Mouse (Mus musculus) hindbrain, embryonic 11.5 days (tissue): ENCODE data around the gene Rusc2. TPM values are rescaled to one million over a fixed set of nuclear protein-coding genes. Genes with fewer than 3 reads are reported as not detected.

Experiments used
- ATAC-seq: fragments of 200-750 bp; cut with Nextera tagmentation; 2 replicates; pipeline ENCODE4 v1.8.0; 2017; ENCODE audit warnings: mild to moderate bottlenecking, moderate TSS enrichment, moderate library complexity; ENCODE audit not compliant: low FRiP score
- DNase-seq: peaks from one replicate; pipeline ENCODE4 v3.0.0-alpha.2; 2015; ENCODE audit warnings: low spot score
- H3K27ac ChIP-seq: fragments of 300-500 bp; sonication (generic); 2 replicates; pipeline ENCODE4 v1.5.1; 2014; ENCODE audit warnings: mild to moderate bottlenecking, low read depth, low read length
- H3K27me3 ChIP-seq: fragments of 300-500 bp; sonication (generic); 2 replicates; pipeline ENCODE4 v1.6.1; 2014; ENCODE audit warnings: mild to moderate bottlenecking, low read length, moderate library complexity, mixed read lengths; ENCODE audit not compliant: control insufficient read depth, insufficient read depth
- H3K36me3 ChIP-seq: fragments of 300-500 bp; sonication (generic); 2 replicates; pipeline ENCODE4 v1.6.1; 2014; ENCODE audit warnings: mild to moderate bottlenecking, low read length, moderate library complexity, mixed read lengths; ENCODE audit not compliant: control insufficient read depth, insufficient read depth
- H3K4me1 ChIP-seq: fragments of 300-500 bp; sonication (generic); replicated peaks from 2 replicates; pipeline ENCODE4 v1.6.1; 2014; ENCODE audit warnings: low read length, mixed read lengths; ENCODE audit not compliant: control insufficient read depth, insufficient read depth
- H3K4me2 ChIP-seq: fragments of 300-500 bp; sonication (generic); replicated peaks from 2 replicates; pipeline ENCODE4 v1.6.1; 2014; ENCODE audit warnings: mild to moderate bottlenecking, low read depth, low read length
- H3K4me3 ChIP-seq: fragments of 300-500 bp; sonication (generic); 2 replicates; pipeline ENCODE4 v1.5.1; 2014; ENCODE audit warnings: low read depth, low read length
- H3K9ac ChIP-seq: fragments of 300-500 bp; sonication (generic); 2 replicates; pipeline ENCODE4 v1.6.1; 2014; ENCODE audit warnings: low read depth, low read length
- H3K9me3 ChIP-seq: fragments of 300-500 bp; sonication (generic); 2 replicates; pipeline ENCODE4 v1.6.1; 2016; ENCODE audit warnings: low read length; ENCODE audit not compliant: control insufficient read depth
- WGBS: fragments of 180-500 bp; shearing (Covaris S2); extraction: QIAGEN DNeasy Blood & Tissue Kit; methylation state at CpG from one replicate; pipeline ENCODE4 v1.1.7; 2014; 5-methylcytosine and 5-hydroxymethylcytosine counted together
- polyA plus RNA-seq: library from polyadenylated mRNA; unstranded; fragments of >200 nt; fragmentation: Nextera tagmentation; extraction: Ambion mirVana; gene quantifications from 2 replicates; pipeline ENCODE4 v1.2.1, GENCODE M21; 2014

Rusc2 gene
- polyA plus RNA-seq, 1 experiment from 2014 or later, result 19.1 TPM

DNA sequence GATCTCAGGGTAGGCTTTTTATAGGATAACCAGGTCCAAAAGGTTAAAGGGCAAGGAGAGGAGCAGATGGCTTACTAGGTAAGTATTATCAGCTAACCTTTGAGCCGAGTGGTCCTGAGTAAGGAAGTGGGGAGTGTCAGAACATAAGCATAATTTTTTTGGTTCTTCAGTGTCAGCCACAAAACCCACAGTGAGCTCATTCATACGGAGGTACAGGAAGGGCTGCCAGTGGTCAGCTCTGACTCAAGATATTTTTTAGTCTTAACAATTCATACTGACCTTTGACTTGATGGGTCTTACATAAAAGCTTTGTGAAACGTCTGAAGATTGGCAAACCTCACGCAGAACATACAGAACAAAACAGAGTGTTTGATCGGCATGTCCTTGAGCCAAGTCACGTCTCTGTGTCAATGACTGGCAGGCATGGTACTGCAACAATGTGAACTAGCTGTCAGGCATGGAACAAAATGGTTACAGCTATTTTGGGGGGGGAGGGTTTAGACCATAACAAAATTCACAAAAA, 31.7 kb upstream of the Rusc2 start:
- Histone ChIP-seq H3K36me3 (no peaks in the 10 kb centered on the region), H3K4me1 (no peaks in the 10 kb centered on the region), H3K9me3 (no peaks in the 10 kb centered on the region), H3K27ac (no peak overlapping the region), H3K27me3 (no peaks in the 10 kb centered on the region), H3K4me3 (no peak overlapping the region), H3K9ac (no peak overlapping the region), H3K4me2 (no peak overlapping the region)
- WGBS, result 81% methylated on average over 6 of the region's 6 CpGs
- DNase-seq (no peak), ATAC-seq (no peak)

DNA sequence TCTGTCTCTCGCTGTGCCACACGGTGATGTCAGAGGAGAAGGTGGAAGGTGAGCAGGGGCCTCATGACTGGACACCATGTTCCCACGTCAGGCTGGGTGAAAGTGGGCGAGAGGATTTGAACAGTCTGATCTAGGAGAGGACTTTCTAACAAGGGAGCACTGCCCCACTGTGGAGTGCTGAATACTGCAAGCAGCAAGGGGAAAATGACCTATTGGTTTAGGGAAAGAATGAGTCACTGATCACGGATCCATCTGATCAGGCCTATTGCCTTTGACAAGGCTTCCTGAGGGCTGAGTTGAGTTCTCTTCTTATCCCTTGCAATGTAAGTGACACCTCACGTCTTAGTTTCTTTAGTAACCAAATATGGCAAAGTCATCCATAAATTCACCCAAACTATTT, 28.1 kb upstream of the Rusc2 start:
- no peaks in the 10 kb centered on the region for H3K9me3 ChIP-seq
- DNase-seq (no peak), ATAC-seq (no peak)
- no peaks in the 10 kb centered on the region for H3K27me3 ChIP-seq
- H3K36me3 ChIP-seq, result no peaks in the 10 kb centered on the region
- H3K4me3 ChIP-seq, result no peak overlapping the region
- 89% methylated on average over 6 of the region's 6 CpGs for WGBS
- H3K4me2 ChIP-seq, result no peak overlapping the region
- no peaks in the 10 kb centered on the region for H3K4me1 ChIP-seq
- H3K9ac ChIP-seq, result no peak overlapping the region
- no peak overlapping the region for H3K27ac ChIP-seq

DNA sequence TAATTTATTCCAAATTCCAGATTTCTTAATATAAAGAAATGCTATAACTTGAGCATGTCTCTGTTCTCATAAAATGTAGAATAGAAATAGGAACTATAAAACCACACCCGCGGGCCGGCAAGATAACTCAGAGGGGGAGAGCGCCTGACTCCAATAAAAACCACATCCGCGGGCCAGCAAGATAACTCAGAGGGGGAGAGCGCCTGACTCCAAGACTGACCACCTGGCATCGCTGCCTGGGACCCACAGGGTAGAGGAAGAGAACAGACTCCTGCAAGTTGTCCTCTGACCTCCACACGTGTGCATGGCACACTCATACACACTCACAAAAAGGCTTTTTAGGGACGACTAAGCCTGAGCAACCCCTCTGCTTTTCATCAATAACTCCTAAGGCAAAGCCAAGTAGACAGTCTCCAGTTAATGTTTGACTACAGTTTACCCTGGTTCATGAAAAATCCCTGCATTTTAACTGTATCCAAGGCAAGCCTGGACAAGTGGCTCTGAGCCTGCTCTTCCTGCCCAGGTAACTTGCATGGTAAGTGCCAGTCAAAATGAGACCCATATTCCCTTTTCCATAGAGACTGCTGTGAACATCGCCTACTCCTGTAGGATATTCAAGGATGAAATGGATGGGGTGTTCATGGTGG, 16.7 kb upstream of the Rusc2 start:
- ATAC-seq (no peak), DNase-seq (no peak)
- no peaks in the 10 kb centered on the region for H3K27me3 ChIP-seq
- no peak overlapping the region for H3K4me2 ChIP-seq
- H3K9ac ChIP-seq, result no peak overlapping the region
- H3K36me3 ChIP-seq, result no peaks in the 10 kb centered on the region
- no peaks in the 10 kb centered on the region for H3K9me3 ChIP-seq
- H3K27ac ChIP-seq, result no peak overlapping the region
- H3K4me3 ChIP-seq, result no peak overlapping the region
- H3K4me1 ChIP-seq, result no peaks in the 10 kb centered on the region
- WGBS, result 91% methylated on average over 11 of the region's 11 CpGs

DNA sequence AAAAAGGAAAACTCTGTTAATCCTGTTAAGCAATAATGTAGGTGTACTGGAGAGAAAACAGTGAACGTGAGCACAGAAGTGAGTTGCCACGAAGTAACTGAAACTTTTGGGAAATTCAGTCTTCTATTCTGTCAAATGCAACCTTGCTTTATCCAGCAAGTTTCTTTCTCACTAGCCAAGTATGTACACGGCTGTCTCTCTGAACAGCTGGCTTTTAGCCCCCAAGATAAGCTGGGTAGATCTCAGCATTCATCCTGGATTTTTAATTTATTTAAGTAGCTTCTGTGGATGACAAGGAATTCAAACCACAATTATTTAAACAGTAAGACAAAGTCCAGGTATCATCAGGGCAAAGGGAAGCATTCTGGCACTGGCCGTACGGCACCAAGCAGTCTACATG, 14.5 kb upstream of the Rusc2 start:
- no peaks in the 10 kb centered on the region for H3K27me3 ChIP-seq
- H3K27ac ChIP-seq, result no peak overlapping the region
- no peaks in the 10 kb centered on the region for H3K36me3 ChIP-seq
- no peak overlapping the region for H3K4me3 ChIP-seq
- DNase-seq (no peak), ATAC-seq (no peak)
- 94% methylated on average over 5 of the region's 5 CpGs for WGBS
- H3K4me2 ChIP-seq, result no peak overlapping the region
- no peak overlapping the region for H3K9ac ChIP-seq
- H3K4me1 ChIP-seq, result no peaks in the 10 kb centered on the region
- no peaks in the 10 kb centered on the region for H3K9me3 ChIP-seq

DNA sequence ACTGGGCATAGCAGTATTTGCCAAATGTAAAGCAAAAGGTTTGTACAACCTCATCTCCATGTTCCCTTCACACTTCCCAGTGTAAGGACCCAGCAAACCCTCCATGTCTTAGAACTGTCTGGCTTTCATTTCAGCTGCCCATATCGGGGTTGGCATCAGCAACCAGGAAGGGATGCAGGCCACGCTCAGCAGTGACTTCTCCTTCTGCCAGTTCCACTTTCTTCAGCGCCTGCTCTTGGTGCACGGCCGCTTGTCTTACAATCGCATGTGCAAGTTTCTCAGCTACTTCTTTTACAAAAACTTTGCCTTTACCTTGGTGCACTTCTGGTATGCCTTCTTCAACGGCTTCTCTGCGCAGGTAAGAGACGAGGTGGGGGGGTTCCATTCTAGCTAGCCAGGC, 14.0 kb upstream of the Rusc2 start:
- Histone ChIP-seq H3K9ac (no peak overlapping the region), H3K4me1 (no peaks in the 10 kb centered on the region), H3K4me3 (no peak overlapping the region), H3K36me3 (no peaks in the 10 kb centered on the region), H3K27me3 (no peaks in the 10 kb centered on the region), H3K4me2 (no peak overlapping the region), H3K27ac (no peak overlapping the region), H3K9me3 (no peaks in the 10 kb centered on the region)
- no peak for DNase-seq
- ATAC-seq, result no peak
- 93% methylated on average over 9 of the region's 9 CpGs for WGBS

DNA sequence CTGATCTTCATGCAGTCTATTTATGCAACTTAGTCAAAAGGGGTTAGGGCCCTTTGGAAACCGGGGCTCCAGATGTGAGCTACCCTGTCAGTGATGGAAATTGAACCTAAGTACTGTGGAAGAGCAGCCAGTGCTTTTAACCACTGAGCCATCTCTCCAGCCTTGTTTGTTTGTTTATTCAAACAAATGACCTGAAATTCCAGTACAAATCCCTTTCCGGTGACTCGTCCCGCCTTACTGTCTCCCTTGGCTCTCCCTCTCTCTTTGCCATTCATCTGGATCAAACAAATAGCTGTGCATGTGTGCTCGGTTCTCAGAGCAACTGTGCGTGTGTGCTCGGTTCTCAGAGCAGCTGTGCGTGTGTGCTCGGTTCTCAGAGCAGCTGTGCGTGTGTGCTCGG, 10.4 kb upstream of the Rusc2 start:
- H3K9me3 ChIP-seq, result no peaks in the 10 kb centered on the region
- H3K9ac ChIP-seq, result no peak overlapping the region
- H3K36me3 ChIP-seq, result no peaks in the 10 kb centered on the region
- H3K4me1 ChIP-seq, result no peaks in the 10 kb centered on the region
- ATAC-seq (no peak), DNase-seq (no peak)
- WGBS, result 74% methylated on average over 10 of the region's 11 CpGs
- H3K27ac ChIP-seq, result no peak overlapping the region
- H3K4me2 ChIP-seq, result no peak overlapping the region
- H3K4me3 ChIP-seq, result no peak overlapping the region
- H3K27me3 ChIP-seq, result no peaks in the 10 kb centered on the region

DNA sequence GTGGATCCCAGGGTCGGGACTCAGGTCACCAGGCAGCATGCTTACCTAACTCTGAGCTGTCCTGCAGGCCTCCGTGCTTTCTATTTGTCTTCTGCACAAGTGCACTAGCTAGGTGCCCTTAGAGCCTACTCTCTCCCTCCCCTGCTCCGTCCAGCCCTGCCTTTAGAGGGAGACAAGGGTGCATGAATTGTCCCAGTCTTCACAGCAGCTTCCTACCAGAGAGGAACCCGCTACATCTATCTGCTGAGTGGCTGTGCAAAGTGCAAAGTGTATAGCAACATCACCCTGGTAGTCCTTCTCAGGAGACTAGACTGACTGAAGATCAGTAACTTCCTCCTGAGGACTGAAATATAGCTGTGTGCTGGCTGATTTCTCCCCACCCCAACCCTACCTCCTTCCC, 9.6 kb upstream of the Rusc2 start:
- no peaks in the 10 kb centered on the region for H3K9me3 ChIP-seq
- H3K4me1 ChIP-seq, result no peaks in the 10 kb centered on the region
- H3K27ac ChIP-seq, result no peak overlapping the region
- no peak overlapping the region for H3K9ac ChIP-seq
- 65% methylated on average over 4 of the region's 4 CpGs for WGBS
- DNase-seq, result no peak
- no peaks in the 10 kb centered on the region for H3K27me3 ChIP-seq
- no peak overlapping the region for H3K4me2 ChIP-seq
- no peak for ATAC-seq
- no peak overlapping the region for H3K4me3 ChIP-seq
- H3K36me3 ChIP-seq, result no peaks in the 10 kb centered on the region

DNA sequence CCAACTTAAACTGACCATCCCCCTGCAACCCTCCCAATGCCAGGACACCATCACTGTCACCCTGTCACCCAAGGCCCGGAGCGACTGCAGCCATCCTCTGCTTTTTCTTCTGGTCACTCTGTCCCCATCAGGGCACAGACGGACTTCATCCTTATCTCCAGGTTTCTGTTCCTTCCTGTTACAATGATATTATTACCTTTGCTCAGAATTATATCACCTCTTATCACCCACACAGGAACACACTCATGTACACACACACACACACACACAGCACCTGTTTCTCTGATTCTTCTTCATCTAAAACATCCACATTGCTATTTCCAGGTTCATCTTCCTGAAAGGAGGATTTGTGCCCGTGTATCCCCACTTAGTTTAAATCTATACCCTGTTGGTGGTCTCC, 7.5 kb upstream of the Rusc2 start:
- H3K4me1 ChIP-seq, result no peaks in the 10 kb centered on the region
- WGBS, result 87% methylated on average over 4 of the region's 4 CpGs

DNA sequence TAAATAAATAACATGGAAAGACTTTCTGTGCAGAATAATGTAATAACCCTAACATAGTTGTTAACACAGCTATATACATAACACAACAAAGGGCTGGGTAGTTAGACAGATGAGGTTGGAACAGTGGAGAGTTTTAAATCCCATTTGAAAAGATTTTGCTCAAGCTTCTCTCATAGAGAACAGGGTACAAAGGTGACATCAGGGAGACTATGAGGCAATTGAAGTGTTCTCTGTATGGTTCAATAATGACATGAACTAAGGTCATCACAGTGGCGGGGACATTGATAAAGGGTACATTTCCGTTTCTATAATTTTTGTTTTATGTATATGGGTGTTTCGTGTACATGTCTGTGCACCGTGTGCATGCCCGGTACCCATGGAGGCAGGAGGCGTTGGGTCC, 2.2 kb upstream of the Rusc2 start:
- no peak for ATAC-seq
- Histone ChIP-seq H3K4me1 (peaks cover 5% of the 10 kb centered on the region; the same call in 1 of the 2 replicates), H3K27me3 (no peaks in the 10 kb centered on the region), H3K9me3 (no peaks in the 10 kb centered on the region), H3K4me3 (no peak overlapping the region), H3K27ac (no peak overlapping the region), H3K4me2 (no peak overlapping the region), H3K9ac (no peak overlapping the region), H3K36me3 (no peaks in the 10 kb centered on the region)
- WGBS, result 93% methylated on average over 6 of the region's 6 CpGs
- DNase-seq, result no peak

More for the DNA sequence above, 7.5 kb upstream of the Rusc2 start:
- ATAC-seq (no peak), DNase-seq (no peak)
- Histone ChIP-seq H3K36me3 (no peaks in the 10 kb centered on the region), H3K4me3 (no peak overlapping the region), H3K4me2 (no peak overlapping the region), H3K27me3 (no peaks in the 10 kb centered on the region), H3K27ac (no peak overlapping the region), H3K9me3 (no peaks in the 10 kb centered on the region), H3K9ac (no peak overlapping the region)
